Mouse (Mus musculus): ENCODE results near the gene Chkb.
A peak's percentile ranks its signal among the peaks of the same experiment; 100 is the strongest.

Gene Chkb

DNA sequence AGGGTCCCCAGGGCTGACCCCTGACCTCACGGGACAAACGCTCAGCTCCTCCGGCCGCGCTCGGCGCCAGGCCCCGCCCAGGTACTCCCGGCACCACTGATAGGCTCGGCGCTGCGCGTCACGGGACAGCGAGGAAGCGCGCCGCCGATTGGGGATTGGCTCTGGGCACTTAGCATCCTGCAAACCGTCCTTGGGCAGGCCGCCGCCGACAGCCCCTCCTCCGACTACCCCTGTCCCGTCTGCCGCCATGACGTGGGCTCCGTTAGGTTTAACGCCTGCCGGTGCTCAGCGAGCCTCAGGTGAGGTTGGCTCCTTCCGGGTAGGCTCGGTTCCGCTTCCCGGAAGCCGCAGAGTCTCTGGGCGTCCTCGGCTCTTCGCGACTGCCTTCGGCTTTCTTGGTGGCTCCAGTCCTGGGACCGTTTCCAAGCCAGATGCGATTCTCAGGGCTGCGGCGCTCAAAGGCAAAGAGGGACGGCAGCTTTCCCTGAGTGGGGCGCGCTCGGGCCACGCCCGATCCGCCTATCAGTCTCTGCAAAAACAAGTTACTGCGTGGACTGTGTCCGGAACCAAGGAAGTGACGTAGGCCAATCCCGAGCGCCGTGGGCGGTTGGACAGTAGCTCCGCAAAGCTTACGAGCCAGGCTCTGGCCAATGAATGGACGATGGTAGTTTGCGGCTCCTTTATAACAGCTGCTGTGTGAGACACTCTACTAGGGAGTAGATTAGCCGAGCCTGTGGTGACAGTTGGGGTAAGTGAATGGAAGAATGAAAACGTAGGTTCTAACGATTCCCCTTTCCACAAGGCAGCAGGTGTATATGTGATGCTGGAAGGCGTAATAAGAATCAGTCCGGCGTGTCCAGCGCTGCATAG, at the start of gene Chkb, which contains the start of the genes C730034F03Rik and Gm44502:
Gene Chkb (minus strand): TSS at position 557 of the 870 bp plus-strand sequence.
Gene C730034F03Rik (plus strand): TSS at position 238 of the 870 bp plus-strand sequence.
Gene Gm44502 (minus strand): TSS at position 345 of the 870 bp plus-strand sequence.
- DNase-seq (ENCODE audit: low spot score): peak; percentile 80

DNA sequence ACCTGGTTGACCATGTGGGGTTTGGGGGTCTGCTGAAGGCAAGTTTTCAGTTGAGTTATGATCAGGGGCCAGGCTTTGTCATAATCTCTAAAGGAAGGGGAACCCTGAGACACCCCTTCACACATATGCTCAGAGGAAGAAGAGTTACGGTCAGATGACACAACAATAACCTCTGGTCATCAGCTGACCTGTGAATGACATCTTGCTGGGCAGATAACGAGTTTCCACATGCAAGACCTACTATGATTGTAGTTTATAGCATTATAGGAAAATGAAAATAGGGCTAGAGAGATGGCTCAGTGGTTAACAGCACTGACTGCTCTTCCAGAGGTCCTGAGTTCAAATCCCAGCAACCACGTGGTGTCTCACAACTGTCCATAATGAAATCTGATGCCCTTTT, 48.9 kb upstream of the Chkb start:
- no peak for DNase-seq (ENCODE audit: low spot score)

DNA sequence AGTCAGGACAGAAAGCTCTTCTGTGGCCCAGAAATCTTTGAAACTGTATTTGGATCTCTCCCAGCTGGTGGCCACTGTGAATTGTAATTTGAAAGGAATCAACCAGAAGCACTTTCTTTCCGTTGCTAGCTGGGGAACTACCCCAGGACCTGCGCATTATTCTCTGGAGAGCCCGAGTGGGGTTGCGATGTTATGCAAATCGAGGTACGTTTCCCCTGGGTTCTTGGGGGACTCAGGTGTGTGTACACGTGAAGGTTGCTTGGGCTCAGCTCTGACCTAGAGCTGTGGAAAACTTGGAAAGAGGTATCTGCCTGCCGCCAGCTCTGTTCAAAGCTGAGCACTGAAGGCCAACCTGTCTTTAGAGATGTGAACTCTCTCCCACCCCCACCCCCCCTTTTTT, 48.1 kb upstream of the Chkb start:
- DNase-seq (ENCODE audit: low spot score): no peak

DNA sequence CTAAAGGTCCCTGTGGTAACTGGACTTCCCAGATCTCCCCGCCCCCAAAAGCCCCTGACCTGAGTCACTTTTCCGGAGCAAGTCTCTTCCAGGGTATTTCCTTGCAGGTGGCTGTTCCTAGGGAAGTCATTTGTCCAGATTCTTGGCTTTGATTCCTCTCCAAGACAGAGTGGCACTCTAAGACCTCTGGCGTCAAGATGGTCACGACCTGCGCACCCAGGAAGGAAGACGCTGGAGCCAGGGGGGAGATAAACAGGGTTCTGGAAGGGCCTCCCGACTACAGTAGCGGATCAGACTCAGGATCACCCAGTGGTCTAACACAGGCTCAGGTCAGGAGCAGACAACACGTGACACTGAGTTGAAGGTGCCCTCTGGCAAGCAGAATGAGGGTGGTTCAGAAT, 47.4 kb upstream of the Chkb start, which contains the start of gene Arsa:
Gene Arsa (minus strand): TSS at position 335 of the 401 bp plus-strand sequence.
- no peak for DNase-seq (ENCODE audit: low spot score)

DNA sequence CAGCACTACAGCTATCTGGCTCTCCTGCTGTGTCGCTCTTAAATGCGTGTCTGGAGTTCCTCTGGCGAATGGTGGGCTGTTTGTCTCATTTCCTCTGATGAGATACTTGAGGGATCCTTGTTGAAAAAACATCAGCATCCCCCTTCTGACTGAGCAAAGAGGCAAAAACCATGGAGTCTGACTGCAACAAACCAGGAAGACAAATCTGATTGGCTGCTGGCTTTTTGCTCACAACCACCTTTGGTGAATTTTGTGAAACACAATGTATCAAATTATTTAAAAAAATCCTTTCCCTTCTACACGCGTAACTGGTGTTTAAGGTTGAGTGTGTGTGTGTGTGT, 46.7 kb upstream of the Chkb start:
- no peak for DNase-seq (ENCODE audit: low spot score)

DNA sequence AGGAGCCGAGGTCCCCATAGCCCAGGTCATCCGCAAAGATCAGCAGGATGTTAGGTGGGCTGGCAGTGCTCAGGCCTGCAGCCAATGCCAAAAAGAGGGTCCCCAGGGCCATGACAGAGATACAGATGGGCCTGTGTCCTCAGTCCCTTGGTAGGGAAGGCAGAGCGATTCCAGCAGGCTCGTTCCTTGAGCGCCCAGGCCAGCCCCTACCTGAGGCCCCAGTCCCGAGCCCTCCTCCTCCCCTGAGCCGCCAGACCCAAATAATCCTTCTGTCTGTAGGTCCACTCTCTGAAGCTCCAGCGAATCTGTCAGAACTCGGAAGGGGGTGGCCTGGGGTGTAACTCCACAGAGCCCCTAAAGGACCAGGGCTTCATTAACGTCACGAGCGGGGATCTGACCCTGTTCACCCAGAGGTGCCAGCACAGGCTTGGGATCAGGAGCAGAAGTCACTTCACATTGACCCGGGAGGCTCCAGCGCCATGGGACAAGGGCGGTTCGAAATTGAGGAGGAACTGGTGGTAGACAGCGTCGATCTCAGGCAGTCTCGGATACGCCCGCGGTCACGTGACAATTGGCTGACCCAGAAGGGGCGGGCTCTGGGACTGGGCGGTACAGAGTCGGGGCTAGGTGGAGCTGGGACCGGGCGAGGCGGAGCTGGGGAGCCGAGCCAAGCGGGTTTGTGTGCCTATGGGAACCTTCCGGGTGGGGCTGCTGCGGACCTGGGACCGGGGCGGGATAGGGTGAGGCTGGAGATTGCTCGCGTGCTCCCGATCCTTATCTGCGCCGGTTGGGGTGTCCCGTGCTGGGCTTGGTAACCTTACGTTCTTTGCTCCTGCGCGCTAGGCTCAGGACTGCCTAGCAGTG, 46.1 kb upstream of the Chkb start:
- peak; percentile 85 for DNase-seq (ENCODE audit: low spot score)

DNA sequence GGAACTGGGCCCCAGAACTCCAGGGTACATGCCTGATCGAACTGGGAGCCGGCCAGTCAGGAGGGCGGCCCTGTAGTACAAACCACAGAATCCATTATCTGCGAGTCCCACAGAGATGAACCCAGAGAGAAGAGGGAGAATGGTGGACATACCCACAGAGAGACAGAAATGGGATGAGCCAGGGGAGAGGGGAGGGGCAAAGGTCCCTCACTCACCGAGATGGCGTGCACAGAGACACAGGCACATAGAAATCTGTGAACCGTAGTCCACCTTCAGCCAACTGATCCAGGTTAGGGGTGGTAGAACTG, 45.5 kb upstream of the Chkb start:
- DNase-seq (ENCODE audit: low spot score): no peak

DNA sequence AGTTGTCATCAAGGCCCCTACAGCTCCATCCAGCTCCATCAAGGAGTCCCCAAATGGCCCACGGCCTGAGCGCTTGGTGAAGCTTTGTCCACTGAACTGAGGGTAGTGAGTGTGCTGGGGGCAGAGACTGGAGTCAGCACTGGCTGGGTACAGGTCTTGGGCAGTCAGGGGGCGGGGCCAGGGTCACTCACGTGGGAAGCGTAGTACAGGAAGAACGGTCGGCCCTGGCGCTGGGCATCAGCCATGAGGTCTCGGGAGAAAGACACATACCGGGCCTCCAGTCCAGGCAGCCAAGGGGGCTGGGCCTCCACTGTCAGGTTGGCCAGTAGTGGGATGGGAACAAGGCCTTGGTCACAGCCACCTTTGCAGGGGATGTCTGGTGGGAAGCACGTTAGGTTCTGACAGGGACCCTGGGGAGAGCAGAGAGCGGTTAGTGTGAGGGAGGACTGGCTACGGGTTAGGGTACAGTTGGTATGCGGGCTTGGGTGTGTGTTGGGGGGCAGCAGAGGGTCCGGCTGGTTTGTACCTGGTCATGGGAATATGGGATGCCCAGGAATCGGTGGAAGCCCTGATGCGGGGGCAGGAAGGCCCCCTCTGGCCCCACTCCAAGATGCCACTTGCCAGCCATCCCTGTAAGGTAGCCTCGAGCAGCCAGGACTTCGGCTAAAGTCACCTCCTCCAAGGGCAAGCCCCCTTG, 45.0 kb upstream of the Chkb start:
- no peak for DNase-seq (ENCODE audit: low spot score)

DNA sequence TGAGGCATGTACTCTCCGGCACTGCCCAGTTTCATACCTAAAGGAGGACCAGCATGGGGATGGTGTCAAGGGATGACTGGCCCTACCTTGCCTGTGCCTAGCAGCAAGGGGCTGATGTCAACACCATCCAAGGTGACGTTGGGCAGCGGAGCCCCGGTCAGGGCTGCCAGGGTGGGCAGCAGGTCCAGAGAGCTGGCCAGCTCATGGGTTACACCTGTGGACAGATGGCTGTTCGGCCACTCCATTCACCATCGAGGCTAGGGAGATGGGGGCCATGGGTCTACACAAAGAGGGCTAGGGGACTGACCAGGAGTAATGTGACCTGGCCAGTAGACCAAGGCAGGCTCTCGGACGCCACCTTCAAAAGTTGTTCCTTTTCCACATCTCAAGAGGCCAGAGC, 44.2 kb upstream of the Chkb start:
- DNase-seq (ENCODE audit: low spot score): no peak

DNA sequence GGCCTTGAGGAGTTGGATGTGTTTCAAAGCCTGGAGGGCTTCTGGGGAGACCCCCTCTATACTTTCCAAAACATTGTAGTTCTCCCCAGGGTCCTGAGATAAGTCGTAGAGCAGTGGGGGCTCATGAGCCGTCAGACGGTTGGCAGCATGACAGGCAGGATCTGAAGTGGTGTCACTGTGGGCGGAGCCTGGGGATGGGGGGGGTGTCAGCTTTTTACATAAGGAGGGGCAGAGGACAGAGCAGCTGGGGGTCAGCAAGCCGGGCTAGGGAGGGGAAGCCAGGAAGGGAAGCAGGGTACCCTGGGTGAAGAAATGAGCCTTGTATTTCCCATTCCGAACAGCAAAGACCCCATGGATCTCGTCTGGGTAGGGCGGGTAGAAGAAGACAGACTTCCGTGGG, 43.7 kb upstream of the Chkb start:
- DNase-seq (ENCODE audit: low spot score): no peak

DNA sequence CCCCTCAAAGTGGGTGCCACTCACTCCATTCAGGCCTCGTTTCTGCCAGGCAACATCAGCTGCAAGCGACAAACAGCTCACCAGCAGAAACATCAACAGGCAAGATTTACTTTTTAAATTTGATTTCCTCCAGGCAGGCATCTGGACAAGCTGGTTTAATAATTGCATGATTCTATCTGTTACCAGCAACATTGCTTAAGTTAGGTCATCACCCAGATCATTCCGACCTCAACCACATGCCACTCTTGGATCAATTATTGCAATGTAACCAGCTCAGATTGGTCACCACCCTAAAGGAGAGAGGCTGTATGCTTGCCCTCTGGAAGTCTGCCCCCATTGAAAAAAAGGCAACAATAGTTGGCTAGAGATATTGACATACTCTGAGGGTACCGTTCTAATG, 41.8 kb upstream of the Chkb start:
- DNase-seq (ENCODE audit: low spot score): no peak

DNA sequence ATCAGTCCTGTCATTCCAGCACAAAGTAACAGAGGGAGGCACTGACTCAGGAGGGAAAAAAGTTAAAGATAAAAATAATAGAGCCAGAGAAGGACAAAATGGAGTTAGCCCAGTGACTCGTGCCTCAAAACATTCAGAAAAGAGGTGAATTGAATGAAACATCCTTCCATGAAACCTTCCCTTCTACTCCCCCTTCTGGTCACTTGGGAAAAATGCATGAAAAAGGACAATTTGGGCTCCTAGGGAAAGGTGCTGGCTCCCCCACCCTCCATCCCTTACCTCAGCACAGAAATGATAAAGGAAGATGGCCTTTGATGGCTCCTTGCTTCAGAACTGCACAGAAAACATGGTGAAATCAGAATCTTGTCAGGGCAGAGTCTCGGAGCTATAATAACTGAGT, 38.9 kb upstream of the Chkb start:
- DNase-seq (ENCODE audit: low spot score): no peak

DNA sequence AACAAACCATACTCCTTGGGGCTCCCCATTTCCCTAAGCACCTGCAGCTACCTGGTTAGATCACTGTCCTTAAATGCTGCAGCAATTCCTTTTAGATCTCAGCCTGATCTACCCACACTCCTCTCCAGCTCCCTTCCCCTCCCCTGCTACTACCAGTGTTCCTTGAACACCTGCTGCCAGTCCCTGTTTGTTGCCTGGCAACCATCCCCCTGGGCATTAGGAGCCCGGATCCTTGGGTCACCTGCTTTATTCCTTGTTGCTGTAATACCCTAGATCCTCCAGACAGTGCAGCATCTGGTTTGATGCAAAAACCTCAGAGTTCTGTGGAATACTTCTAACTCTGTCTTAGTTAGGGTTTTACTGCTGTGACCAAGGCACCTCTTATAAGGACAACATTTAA, 35.3 kb upstream of the Chkb start:
- DNase-seq (ENCODE audit: low spot score): no peak

DNA sequence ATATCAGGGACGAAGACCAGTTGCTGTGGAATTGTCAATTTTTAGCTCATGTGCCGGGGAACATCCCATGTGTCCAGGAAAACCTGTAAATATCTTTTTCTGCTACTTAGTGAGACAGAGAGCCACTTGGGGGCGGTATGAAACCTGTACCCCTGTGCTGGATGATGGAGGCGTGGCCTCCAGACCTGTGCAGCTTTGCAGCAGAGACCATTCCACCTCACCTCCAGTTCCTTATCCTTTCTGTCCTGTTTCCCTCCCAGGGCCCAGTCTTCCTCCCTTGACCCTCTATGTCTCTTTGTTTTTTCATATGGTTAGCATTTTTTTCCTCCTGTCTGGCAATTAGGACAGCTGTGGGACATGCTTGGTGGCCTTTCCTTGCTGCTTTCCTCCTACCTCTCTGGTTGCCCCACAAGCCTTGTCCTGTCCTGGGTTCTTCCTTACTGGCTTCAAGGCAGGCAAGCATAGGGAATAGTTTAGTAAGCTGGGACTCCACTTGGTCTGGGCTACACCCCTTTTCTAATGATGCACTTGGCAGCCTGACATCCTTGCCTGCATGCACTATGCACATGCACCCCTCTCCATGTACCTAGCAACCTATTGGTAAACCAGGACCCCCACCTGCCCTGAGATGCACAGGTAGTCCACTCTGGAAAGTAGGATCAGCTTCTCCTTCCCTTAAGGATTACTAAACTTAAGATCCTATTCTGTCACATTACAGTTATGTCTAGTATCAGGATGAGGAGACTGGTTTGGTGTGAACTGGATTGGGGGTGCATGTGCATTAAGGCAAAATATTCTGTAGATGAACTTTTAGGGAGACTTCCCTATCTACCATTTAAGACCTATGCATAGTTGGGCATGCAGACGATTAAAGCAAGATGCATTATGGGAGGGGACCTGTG, 33.9 kb upstream of the Chkb start:
- no peak for DNase-seq (ENCODE audit: low spot score)

DNA sequence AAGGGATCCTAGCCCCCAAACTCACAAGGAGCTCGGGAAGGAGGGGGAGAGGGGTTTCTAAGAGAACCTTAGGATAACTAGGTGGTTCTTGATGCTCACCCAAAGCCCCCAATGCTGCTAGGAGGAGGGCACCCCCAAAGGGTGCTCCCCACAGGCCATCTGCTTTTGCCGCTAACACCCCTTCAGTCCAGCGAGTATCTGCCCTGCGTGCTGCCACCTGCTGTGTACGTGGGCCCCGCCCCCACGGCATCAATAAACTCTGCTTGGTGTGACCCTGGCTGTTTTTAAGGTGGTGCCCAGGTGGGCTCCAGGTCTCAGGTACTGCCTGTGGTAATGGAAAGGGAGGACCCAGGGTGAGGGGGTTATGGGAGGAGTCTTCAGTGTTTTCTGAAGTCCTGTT, 32.5 kb upstream of the Chkb start:
- DNase-seq (ENCODE audit: low spot score): no peak

DNA sequence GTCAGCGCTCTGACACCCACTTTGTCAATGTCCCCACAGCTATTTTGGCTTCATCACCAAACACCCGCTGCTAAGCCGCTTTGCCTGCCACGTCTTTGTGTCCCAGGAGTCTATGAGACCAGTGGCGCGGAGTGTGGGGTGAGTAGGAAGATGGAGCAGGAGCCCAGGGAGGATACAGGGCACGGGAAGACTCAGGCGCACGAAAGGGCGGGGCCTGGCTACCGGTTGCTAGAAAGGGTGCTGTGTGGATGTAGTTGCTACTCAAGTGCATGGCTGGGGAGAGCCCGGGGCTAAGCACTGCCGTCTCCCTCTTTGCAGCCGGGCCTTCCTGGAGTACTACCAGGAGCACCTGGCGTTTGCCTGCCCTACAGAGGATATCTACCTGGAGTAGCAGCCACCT, 31.6 kb upstream of the Chkb start:
- DNase-seq (ENCODE audit: low spot score): no peak

DNA sequence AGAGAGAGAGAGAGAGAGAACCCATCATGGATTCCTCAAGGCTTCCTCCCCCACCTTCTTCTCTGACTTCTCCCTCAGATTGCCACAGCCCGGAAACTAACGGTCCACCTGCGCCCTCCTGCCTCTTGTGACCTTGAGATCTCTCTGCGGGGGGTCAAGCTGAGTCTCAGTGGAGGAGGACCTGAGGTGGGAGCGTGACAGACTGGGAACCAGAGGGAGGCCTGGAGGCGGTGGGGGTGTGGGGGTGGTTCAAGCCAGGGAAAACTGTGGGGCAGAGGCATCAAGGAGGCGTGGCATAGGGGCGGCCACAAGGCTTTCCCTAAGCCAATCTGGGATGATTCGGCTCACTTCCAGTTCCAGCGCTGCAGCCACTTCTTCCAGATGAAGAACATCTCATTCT, 30.6 kb upstream of the Chkb start:
- DNase-seq (ENCODE audit: low spot score): no peak

DNA sequence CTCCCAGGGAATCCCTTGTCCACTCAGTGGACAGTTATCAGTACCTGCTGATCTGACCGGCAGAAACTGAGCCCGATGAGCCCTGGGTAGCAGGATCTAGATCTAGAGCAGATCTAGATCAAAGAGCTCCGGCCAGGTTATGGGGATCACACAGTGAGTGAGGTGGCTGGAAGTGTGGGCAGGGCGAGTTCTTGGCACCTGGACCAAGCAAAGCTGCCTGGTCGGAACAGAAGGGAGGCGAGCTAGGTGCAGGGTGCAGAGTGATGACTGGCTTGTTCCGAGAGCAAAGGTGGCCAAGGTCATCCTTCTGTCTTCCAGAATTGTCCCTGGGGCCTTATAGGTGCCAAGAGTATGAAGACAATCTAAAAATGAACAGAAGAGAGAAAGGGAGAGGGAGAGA, 30.1 kb upstream of the Chkb start:
- DNase-seq (ENCODE audit: low spot score): no peak

DNA sequence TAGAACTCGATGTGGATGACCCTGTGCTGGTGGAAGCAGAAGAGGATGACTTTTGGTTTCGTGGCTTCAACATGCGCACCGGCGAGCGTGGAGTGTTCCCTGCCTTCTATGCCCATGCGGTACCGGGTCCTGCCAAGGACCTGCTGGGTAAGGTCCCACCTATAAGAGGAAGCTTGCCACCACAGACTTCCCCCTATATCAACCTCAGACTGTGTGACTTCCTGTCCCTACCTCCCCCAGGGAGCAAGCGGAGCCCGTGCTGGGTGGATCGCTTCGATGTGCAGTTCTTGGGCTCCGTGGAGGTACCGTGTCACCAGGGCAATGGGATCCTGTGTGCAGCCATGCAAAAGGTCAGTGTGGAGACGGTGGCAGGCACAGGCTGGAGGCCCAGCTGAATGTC, 29.2 kb upstream of the Chkb start:
- no peak for DNase-seq (ENCODE audit: low spot score)

DNA sequence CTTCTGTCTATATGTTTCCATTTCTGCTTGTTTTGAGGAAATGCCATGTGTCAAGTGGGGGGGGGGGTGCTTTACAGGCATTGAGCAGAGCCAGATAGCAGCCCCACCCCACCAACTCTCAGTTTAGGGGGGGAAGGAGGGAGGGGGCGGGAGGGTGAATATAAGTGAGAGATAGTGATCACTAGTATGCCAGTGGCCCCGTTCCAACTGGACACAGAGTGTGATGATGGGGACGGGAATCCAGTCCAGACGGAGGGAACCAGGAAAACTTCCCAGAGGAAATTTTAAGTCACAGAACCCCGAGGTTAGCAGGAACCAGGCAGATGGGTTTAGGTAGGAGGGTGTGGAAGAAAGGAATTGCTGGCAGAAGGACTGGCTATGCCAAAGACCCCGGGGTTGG, 25.9 kb upstream of the Chkb start:
- DNase-seq (ENCODE audit: low spot score): no peak

DNA sequence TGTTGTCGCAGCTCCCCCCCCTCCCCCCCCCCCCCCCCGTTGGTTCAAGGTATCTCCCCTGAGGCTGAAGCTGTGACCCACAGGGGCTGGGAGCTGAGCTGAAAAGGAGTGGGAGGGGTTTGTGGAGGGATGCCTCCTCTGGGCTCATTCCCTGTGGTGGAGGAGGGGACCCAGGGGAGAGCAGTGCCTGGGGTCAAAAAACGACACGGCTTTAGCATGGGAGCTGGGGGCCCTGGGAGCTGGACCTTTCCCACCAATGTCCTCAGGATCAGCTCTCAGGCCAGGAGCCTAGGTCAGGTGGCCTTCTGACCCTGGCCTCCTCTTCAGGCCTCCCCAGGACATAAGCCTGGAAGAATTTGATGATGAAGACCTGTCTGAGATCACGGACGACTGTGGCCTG, 25.1 kb upstream of the Chkb start:
- no peak for DNase-seq (ENCODE audit: low spot score)
